Mouse (Mus musculus) gastrocnemius, adult 2 months (tissue): ENCODE data around the gene Anks1b. TPM values are rescaled to one million over a fixed set of nuclear protein-coding genes. Genes with fewer than 3 reads are reported as not detected.

Source experiments
- DNase-seq: peaks from one replicate; pipeline ENCODE4 v3.0.0; 2022
- H3K27ac ChIP-seq: fragments of 200-600 bp; 2 replicates; pipeline ENCODE4 v1.8.1; 2022; ENCODE audit warnings: mild to moderate bottlenecking
- H3K4me3 ChIP-seq: fragments of 200-600 bp; 2 replicates; pipeline ENCODE4 v1.8.1; 2022; ENCODE audit warnings: mild to moderate bottlenecking, moderate library complexity
- CTCF ChIP-seq: fragments of 200-600 bp; IDR thresholded peaks from 2 replicates; pipeline ENCODE4 v1.8.1; 2022; ENCODE audit warnings: antibody characterized with exemption, mild to moderate bottlenecking, moderate library complexity
- intact Hi-C: fragments of 180-260 bp; cut with DNase I; formaldehyde crosslinking; loops from one replicate; pipeline ENCODE4 v1.15.1; 2025
- total RNA-seq, 2 experiments: library from RNA; stranded (reverse); gene quantifications; 2 replicates each; pipeline ENCODE4 v1.2.3; 2021

Gene Anks1b
- total RNA-seq, 2 experiments from 2014 or later = 0.20 to 0.22 TPM

- no peak for TF ChIP-seq CTCF
- no peak overlapping the region for H3K4me3 ChIP-seq
- DNase-seq = no peak
- no peak overlapping the region for H3K27ac ChIP-seq
- intact Hi-C loops = no loop called here
Measured at GRCm38 (mm10) chr10:90493436-90493835, 620.1 kb downstream of the Anks1b start.

DNA sequence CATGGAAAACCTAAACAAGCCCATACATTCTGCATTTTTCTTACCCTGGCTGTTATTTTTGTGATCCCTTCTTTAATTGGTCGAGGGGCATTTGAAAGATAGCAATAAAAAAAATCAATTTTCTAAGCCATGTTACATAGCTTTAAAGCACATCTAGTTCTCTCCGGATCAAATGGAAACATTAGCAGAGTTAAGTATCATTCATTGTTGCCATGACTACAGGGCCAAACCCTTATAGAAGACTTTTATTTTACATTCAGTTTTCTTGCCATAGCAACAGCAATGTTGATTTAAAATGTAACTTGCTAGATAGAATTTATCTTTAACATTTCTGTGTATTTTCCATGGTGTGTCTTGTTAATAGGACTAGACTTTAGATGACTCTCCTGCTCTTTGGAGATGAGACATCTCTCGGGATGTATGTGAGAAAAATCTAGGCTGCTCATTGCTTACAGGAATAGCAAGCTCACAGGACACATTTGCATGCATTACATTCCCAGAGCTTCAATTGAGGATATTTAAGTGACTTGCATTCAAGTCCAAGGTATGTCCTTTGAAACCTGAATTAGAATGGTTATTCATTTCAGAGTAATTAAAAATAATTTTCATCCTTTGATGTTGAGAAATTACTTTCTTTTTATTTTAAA is 620.8 kb downstream of the Anks1b start:
- TF ChIP-seq CTCF = no peak
- Histone ChIP-seq H3K4me3 (no peak overlapping the region), H3K27ac (no peak overlapping the region)
- intact Hi-C loops = no loop called here
- no peak for DNase-seq

DNA sequence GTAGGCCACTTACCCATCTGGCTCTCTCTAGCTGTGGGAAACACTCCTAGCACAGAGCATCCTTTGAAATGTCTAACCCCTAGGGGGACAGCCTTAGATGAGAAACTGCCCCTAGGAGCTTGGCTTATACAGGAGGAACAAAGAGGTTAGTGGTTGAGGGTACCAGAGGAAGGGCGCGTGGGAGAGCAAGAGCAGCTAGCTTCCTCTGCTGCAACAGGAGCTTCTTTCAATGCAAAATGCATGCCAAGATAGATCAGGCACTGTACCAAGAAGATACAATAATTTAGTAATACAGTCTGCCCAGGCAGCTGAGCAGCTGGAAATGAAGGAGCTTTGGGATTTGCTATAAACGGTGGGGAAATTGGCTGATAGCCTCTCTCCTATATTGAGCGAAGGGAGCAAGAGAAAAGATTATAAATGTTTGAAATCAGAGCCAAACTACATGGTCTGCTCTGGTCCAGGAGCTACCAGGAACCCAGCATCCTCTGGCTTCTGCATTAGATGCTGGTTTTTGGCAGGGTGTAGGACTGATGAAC is 621.7 kb downstream of the Anks1b start:
- TF ChIP-seq CTCF = no peak
- Histone ChIP-seq H3K27ac (no peak overlapping the region), H3K4me3 (no peak overlapping the region)
- intact Hi-C loops = no loop called here
- no peak for DNase-seq

DNA sequence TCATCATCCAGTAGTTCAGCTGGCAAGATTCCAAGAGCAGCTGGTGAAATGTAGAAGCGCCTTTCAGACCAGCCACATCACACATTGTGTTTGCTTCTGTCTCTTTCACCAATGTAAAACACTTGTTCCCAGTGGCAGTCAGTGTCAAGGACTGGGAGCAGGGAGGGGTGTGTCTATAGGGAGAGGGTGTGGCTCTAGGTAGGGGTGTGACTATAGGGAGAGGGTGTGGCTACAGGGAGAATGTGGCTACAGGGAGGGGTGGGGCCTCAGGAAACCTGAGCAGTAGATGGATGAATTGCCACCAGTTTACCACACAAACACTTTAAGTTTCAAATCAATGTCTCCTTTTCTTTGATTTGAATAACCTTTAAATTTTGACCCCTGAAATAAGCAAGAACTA is 634.3 kb downstream of the Anks1b start:
- H3K27ac ChIP-seq = no peak overlapping the region
- intact Hi-C loops = no loop called here
- no peak overlapping the region for H3K4me3 ChIP-seq
- no peak for DNase-seq
- no peak for TF ChIP-seq CTCF

DNA sequence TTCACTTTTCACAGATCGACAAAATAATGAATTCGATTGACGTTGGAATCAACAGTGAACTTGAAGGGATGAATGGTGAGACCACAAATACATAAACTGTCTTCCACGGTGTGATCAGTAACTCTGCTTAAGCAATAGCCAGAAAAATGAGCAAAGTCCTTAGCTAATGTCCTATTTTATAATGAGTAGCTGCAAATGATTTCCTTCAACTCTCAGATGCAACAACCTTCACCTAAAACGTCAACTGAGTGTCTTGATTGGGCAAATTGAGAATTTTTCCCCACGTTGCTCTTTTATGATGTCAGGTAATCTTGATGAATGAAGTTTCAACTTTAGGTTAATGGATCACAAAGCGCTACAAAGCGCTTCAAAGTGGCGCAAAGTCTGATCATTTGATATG is 639.5 kb downstream of the Anks1b start:
- no peak overlapping the region for H3K27ac ChIP-seq
- intact Hi-C loops = no loop called here
- no peak overlapping the region for H3K4me3 ChIP-seq
- DNase-seq = no peak
- TF ChIP-seq CTCF = no peak

DNA sequence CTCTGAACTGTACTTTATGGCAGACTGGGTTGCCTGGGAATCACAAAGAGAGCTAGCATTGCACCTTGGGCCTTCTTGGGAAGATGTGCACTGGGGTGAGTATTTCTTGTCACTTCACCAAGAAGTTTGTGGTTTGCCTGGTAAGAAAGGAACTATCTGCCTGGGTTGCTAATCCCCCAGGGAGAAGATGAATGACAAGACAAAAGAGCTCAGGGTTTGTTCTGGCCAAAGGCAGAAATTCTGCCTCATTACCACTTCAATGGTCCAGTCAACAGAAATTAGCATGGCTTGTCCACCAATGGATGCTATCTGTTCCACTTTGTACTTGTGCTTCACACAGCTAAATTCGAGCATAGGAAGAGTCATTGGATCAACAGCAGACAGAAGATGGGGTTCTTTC is 658.5 kb downstream of the Anks1b start:
- no peak overlapping the region for H3K27ac ChIP-seq
- no peak for TF ChIP-seq CTCF
- no peak for DNase-seq
- intact Hi-C loops = no loop called here
- H3K4me3 ChIP-seq = no peak overlapping the region

DNA sequence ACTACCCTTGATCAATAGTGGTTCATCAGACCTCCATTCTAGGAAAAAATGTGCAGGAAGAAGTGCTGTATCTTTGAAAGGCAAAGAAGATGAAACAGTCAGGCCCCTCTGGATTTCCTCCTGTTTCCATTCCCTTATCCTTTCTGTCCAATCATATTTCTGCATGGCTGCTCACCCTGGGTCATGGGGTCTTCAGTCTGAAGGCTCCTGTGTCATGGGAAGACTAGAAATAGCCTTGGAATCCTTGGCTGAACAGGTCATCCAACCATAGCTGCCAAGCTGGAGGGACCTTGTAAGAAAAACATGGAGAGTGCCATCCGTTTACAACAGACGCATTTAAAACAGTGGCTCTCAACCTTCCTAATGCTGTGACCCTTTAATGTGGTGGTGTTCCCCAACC is 662.1 kb downstream of the Anks1b start:
- intact Hi-C loops = no loop called here
- no peak for DNase-seq
- Histone ChIP-seq H3K27ac (no peak overlapping the region), H3K4me3 (no peak overlapping the region)
- no peak for TF ChIP-seq CTCF

- TF ChIP-seq CTCF = no peak
- Histone ChIP-seq H3K4me3 (no peak overlapping the region), H3K27ac (no peak overlapping the region)
- intact Hi-C loops = no loop called here
- no peak for DNase-seq
Measured at GRCm38 (mm10) chr10:90546635-90547034, 673.3 kb downstream of the Anks1b start.

GRCm38 (mm10) chr10:90562906-90563305 is 689.6 kb downstream of the Anks1b start:
- H3K27ac ChIP-seq = 0 out of 2 replicates have a peak overlapping the region, but pooled peaks have one; percentile 12
- DNase-seq = peak; percentile 28
- intact Hi-C loops = no loop called here
- no peak for TF ChIP-seq CTCF
- H3K4me3 ChIP-seq = peak overlapping the region; percentile 44

- Histone ChIP-seq H3K27ac (no peak overlapping the region), H3K4me3 (no peak overlapping the region)
- intact Hi-C loops = no loop called here
- DNase-seq = no peak
- TF ChIP-seq CTCF = no peak
Measured at GRCm38 (mm10) chr10:90576191-90577098, 703.1 kb downstream of the Anks1b start.

DNA sequence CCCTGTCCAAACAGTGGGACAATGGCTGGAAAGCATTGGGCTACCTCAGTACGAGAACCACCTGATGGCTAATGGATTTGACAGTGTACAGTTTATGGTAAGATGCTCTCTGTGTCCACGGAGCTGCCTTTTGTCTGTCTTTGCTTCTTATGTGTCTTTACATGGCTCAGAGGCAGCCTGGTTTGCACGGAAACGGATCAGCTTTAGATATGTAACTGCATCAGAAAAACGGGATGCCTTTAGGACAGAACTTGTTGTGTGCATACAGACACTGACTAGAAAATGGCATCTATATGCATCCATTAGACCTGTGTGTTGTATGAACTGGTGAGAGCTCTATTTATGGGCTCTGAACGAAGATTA is 703.8 kb downstream of the Anks1b start:
- DNase-seq = no peak
- TF ChIP-seq CTCF = no peak
- intact Hi-C loops = no loop called here

DNA sequence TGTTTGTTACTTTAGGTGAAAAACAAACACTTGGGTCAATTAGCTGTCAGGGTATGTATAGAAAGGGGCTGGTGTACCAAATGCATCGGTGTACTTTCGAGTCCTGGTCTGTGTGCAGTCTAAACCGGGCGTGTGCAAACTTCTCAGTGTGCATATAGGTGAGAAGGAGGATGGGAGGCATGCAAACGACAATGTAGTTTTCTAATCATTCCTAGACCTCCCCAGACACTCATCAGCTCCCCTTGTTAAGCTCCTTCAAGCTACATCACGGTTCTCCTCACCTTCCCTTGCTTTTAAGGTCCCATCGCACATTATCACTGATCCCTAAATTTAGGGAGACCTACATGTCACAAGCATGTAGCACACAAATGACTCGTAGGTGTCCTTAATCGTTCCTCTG is 704.5 kb downstream of the Anks1b start:
- DNase-seq = no peak
- Histone ChIP-seq H3K4me3 (no peak overlapping the region), H3K27ac (no peak overlapping the region)
- intact Hi-C loops = no loop called here
- TF ChIP-seq CTCF = no peak

More for the DNA sequence above, 703.8 kb downstream of the Anks1b start:
- no peak overlapping the region for H3K27ac ChIP-seq
- H3K4me3 ChIP-seq = no peak overlapping the region

- intact Hi-C loops = no loop called here
- Histone ChIP-seq H3K4me3 (no peak overlapping the region), H3K27ac (no peak overlapping the region)
- no peak for DNase-seq
- no peak for TF ChIP-seq CTCF
Measured at GRCm38 (mm10) chr10:90579970-90580369, 706.7 kb downstream of the Anks1b start.

DNA sequence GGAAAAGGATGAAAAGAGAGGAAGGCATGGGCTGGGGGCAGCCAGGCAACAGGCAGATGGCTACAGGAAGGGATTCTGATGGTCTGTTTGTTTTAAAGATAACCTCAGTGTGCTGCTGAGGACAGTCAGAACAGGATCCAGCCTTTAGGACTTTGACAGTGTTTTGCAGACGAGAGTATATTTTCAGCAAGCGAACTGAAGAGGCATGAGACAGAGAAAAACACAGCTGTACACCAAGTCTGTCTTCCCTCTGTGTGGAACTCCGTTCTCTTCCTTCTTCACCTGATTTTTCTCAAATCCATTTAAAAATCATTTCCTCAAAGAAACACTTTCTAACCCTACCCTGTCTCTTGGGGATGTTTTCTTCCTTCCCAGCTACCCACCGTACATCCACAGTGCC is 710.7 kb downstream of the Anks1b start:
- no peak for TF ChIP-seq CTCF
- intact Hi-C loops = no loop called here
- no peak overlapping the region for H3K27ac ChIP-seq

More for the DNA sequence above, 710.7 kb downstream of the Anks1b start:
- H3K4me3 ChIP-seq = no peak overlapping the region
- no peak for DNase-seq
